In the genomic region with DNA sequence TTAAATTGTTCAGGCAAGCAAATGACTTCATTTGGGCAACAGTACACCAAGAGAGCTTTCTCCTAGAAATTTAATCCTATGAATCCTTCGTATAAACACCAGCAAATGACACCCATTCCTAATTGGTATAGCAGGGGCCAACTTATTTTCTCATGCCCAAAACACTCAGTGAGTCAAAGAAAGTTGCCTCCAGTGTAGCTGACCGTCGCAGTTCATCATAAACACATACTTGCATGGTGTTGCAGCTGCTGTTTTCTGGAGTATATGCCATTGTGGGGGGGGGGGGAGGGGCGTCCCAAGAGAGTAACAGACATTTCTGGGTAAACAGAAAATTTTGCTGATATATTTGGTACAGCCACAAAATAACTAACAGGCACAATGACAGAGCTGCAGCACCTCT, we compare ENCODE assay signal across 26 mouse cellular contexts.
DNase-seq lines count a peak whose midpoint lies in the region; ATAC-seq and TF ChIP-seq lines count a peak whose summit lies in the region.
"Had no signal": no experiment of that assay in that cellular context is flagged by ENCODE, and none has a peak within 500 bp of the region (broad histone marks: within the 10 kb centered on the region; RNA-seq: fewer than 3 reads in every experiment).

No protein-coding gene starts in this region.

- no peaks in the 10 kb centered on the region for H3K4me1 ChIP-seq in intestine, embryonic 14.5 days (replicated peaks; ENCODE audit: control insufficient read depth, insufficient read depth, low read length)
- H3K4me1 ChIP-seq in intestine, embryonic 16.5 days (ENCODE audit: control insufficient read depth, insufficient read depth, low read length), result no peaks in the 10 kb centered on the region
- H3K4me1 ChIP-seq in lung, embryonic 16.5 days (replicated peaks; ENCODE audit: control insufficient read depth, insufficient read depth, low read length), result peaks cover 3% of the 10 kb centered on the region; the same call in 1 of the 2 replicates
- H3K4me1 ChIP-seq in lung, adult 2 months (ENCODE audit: control insufficient read depth, insufficient read depth, low read length), result no peaks in the 10 kb centered on the region
- H3K4me1 ChIP-seq: embryonic facial prominence, embryonic 10.5 days; embryonic facial prominence, embryonic 13.5 days; forebrain, embryonic 12.5 days; forebrain, embryonic 15.5 days; hindbrain, embryonic 12.5 days; hindbrain, embryonic 15.5 days had no signal

- H3K27ac ChIP-seq in intestine, embryonic 14.5 days (ENCODE audit: low read depth), result no peak overlapping the region
- H3K27ac ChIP-seq in intestine, embryonic 16.5 days (ENCODE audit: low read length), result no peak overlapping the region
- no peak overlapping the region for H3K27ac ChIP-seq in lung, embryonic 16.5 days (ENCODE audit: low read length)
- H3K27ac ChIP-seq: embryonic facial prominence, embryonic 10.5 days; embryonic facial prominence, embryonic 13.5 days; forebrain, embryonic 12.5 days; forebrain, embryonic 15.5 days; hindbrain, embryonic 12.5 days; hindbrain, embryonic 15.5 days had no signal

- no peak overlapping the region for H3K4me2 ChIP-seq in intestine, embryonic 14.5 days (ENCODE audit: low read length)
- no peak overlapping the region for H3K4me2 ChIP-seq in intestine, embryonic 16.5 days (ENCODE audit: low read depth, low read length)
- no peak overlapping the region for H3K4me2 ChIP-seq in lung, embryonic 16.5 days (ENCODE audit: low read depth, low read length)
- H3K4me2 ChIP-seq: embryonic facial prominence, embryonic 13.5 days; forebrain, embryonic 12.5 days; forebrain, embryonic 15.5 days; heart, embryonic 11.5 days; hindbrain, embryonic 12.5 days; hindbrain, embryonic 15.5 days had no signal

- no peaks in the 10 kb centered on the region for H3K27me3 ChIP-seq in intestine, embryonic 14.5 days (replicated peaks; ENCODE audit: control insufficient read depth, insufficient read depth, low read length)
- no peaks in the 10 kb centered on the region for H3K27me3 ChIP-seq in intestine, embryonic 16.5 days (replicated peaks; ENCODE audit: control insufficient read depth, insufficient read depth, low read length)
- no peaks in the 10 kb centered on the region for H3K27me3 ChIP-seq in lung, embryonic 16.5 days (ENCODE audit: control insufficient read depth, insufficient read depth, low read depth, low read length)
- H3K27me3 ChIP-seq: embryonic facial prominence, embryonic 13.5 days; forebrain, embryonic 12.5 days; forebrain, embryonic 15.5 days; hindbrain, embryonic 12.5 days; hindbrain, embryonic 15.5 days had no signal

- no peak overlapping the region for H3K4me3 ChIP-seq in intestine, embryonic 14.5 days (ENCODE audit: low read depth, low read length)
- H3K4me3 ChIP-seq in intestine, embryonic 16.5 days (ENCODE audit: low read length), result no peak overlapping the region
- no peak overlapping the region for H3K4me3 ChIP-seq in lung, embryonic 16.5 days (ENCODE audit: low read length)
- no peak overlapping the region for H3K4me3 ChIP-seq in lung, adult 2 months (replicated peaks; ENCODE audit: extremely low read depth, low read depth, low read length)
- H3K4me3 ChIP-seq: embryonic facial prominence, embryonic 10.5 days; embryonic facial prominence, embryonic 13.5 days; erythroblast, embryonic 14.5 days; forebrain, embryonic 12.5 days; forebrain, embryonic 15.5 days; hindbrain, embryonic 12.5 days; hindbrain, embryonic 15.5 days had no signal

- ATAC-seq in intestine, embryonic 14.5 days (replicated peaks; ENCODE audit: low FRiP score, low TSS enrichment, low read depth), result no peak
- no peak for ATAC-seq in intestine, embryonic 16.5 days
- peak; percentile 45 for ATAC-seq in lung, embryonic 16.5 days (ENCODE audit: low read depth)
- ATAC-seq: CD4-positive, CD25-positive, alpha-beta regulatory T cell, adult 4 months; forebrain, embryonic 15.5 days had no signal

- H3K36me3 ChIP-seq in intestine, embryonic 14.5 days (ENCODE audit: control insufficient read depth, insufficient read depth, low read length), result no peaks in the 10 kb centered on the region
- no peaks in the 10 kb centered on the region for H3K36me3 ChIP-seq in intestine, embryonic 16.5 days (ENCODE audit: control insufficient read depth, insufficient read depth, low read length)
- peaks cover 2% of the 10 kb centered on the region; the same call in 1 of the 2 replicates for H3K36me3 ChIP-seq in lung, embryonic 16.5 days (ENCODE audit: control insufficient read depth, insufficient read depth, low read length)
- H3K36me3 ChIP-seq: forebrain, embryonic 15.5 days; hindbrain, embryonic 12.5 days; hindbrain, embryonic 15.5 days had no signal

- 69% methylated on average over 4 of the region's 4 CpGs for WGBS in intestine, embryonic 14.5 days
- WGBS in intestine, embryonic 16.5 days, result 73% methylated on average over 4 of the region's 4 CpGs
- 44% methylated on average over 4 of the region's 4 CpGs for WGBS in lung, embryonic 16.5 days
- 67% methylated on average over 4 of the region's 4 CpGs for WGBS in lung, adult 2 months

- DNase-seq in intestine, embryonic 14.5 days (ENCODE audit: low spot score), result peak; percentile 42
- no peak for DNase-seq in lung, postnatal 25 days (ENCODE audit: low spot score)
- DNase-seq in lung, postnatal 4 days, result peak; percentile 17 to 34
- DNase-seq in lung, adult 2 months, result no peak
- no peak for DNase-seq in cerebellum, postnatal 14 days
- DNase-seq: adrenal gland, adult 2 months; adrenal gland, postnatal 14 days; B cell, adult 2 months; cerebellum, adult 11 months; cerebellum, adult 2 months; cerebellum, adult 9-11 months; cerebellum, postnatal 36 days; embryo, embryonic 11 days; gastrocnemius, postnatal 10 days; heart, adult 11 months had no signal

- TF ChIP-seq CTCF in lung, adult 2 months (IDR thresholded peaks at IDR 0.05; ENCODE audit: insufficient read depth, low read length), result no peak

- no peak for TF ChIP-seq POLR2A in lung, adult 2 months (IDR thresholded peaks at IDR 0.05; ENCODE audit: borderline replicate concordance, extremely low read depth, low read depth, low read length)

- no peak overlapping the region for H3K9ac ChIP-seq in intestine, embryonic 14.5 days (ENCODE audit: low read length)
- no peak overlapping the region for H3K9ac ChIP-seq in intestine, embryonic 16.5 days (ENCODE audit: low read depth, low read length)
- no peak overlapping the region for H3K9ac ChIP-seq in lung, embryonic 16.5 days (ENCODE audit: low read length)
- H3K9ac ChIP-seq: embryonic facial prominence, embryonic 13.5 days; forebrain, embryonic 12.5 days; forebrain, embryonic 15.5 days; hindbrain, embryonic 12.5 days; hindbrain, embryonic 15.5 days had no signal

- no peaks in the 10 kb centered on the region for H3K9me3 ChIP-seq in intestine, embryonic 14.5 days (ENCODE audit: control insufficient read depth, low read length)
- no peaks in the 10 kb centered on the region for H3K9me3 ChIP-seq in intestine, embryonic 16.5 days (ENCODE audit: control insufficient read depth, low read length)
- no peaks in the 10 kb centered on the region for H3K9me3 ChIP-seq in lung, embryonic 16.5 days (ENCODE audit: control insufficient read depth, low read length)
- H3K9me3 ChIP-seq: embryonic facial prominence, embryonic 10.5 days; embryonic facial prominence, embryonic 13.5 days; forebrain, embryonic 12.5 days; forebrain, embryonic 15.5 days; hindbrain, embryonic 12.5 days; hindbrain, embryonic 15.5 days had no signal

Comparison
In these comparisons a context has a peak if more than half of its experiments do, and no peak if none do; other contexts are left out.
1. DNase-seq: peak in intestine, embryonic 14.5 days (single experiment) and lung, postnatal 4 days (2 of 2); none in lung, postnatal 25 days (single experiment), lung, adult 2 months (single experiment) and cerebellum, postnatal 14 days (0 of 2).